Mouse (Mus musculus) cortical plate, adult 2 months (tissue): ENCODE data around the gene Traf4. TPM values are rescaled to one million over a fixed set of nuclear protein-coding genes. Genes with fewer than 3 reads are reported as not detected.

ENCODE experiments used
- H3K27ac ChIP-seq: fragments of 200-500 bp; 2 replicates; pipeline ENCODE4 v1.5.1; 2012; ENCODE audit warnings: low read length, control low read depth, inconsistent platforms; ENCODE audit not compliant: insufficient read depth
- H3K4me1 ChIP-seq: fragments of 200-500 bp; 2 replicates; pipeline ENCODE4 v1.6.1; 2011; ENCODE audit warnings: low read length; ENCODE audit not compliant: control insufficient read depth, insufficient read depth
- H3K4me3 ChIP-seq: fragments of 200-500 bp; 2 replicates; pipeline ENCODE4 v1.5.1; 2011; ENCODE audit warnings: mild to moderate bottlenecking, low read length, control low read depth; ENCODE audit not compliant: insufficient read depth
- CTCF ChIP-seq: fragments of 200-500 bp; IDR thresholded peaks from 2 replicates; pipeline ENCODE4 v1.5.1; 2011; ENCODE audit warnings: mild to moderate bottlenecking, control low read depth, low read length; ENCODE audit not compliant: insufficient read depth; ENCODE audit errors: extremely low read depth
- POLR2A ChIP-seq: fragments of 200-500 bp; IDR thresholded peaks from 2 replicates; pipeline ENCODE4 v1.6.1; 2011; ENCODE audit warnings: mild to moderate bottlenecking, low read length, control low read depth; ENCODE audit not compliant: insufficient read depth; ENCODE audit errors: extremely low read depth
- polyA plus RNA-seq: library from polyadenylated mRNA; depleted of rRNA; stranded (reverse); fragments of >200 nt; gene quantifications from 2 replicates; pipeline ENCODE4 v1.2.3, GENCODE M21; 2012; rRNA removed

Gene Traf4
- polyA plus RNA-seq, 1 experiment: 19.6 TPM

GRCm38 (mm10) chr11:78113616-78114015 lies 51.8 kb downstream of the Traf4 start:
- H3K4me1 ChIP-seq: peaks cover 10% of the 10 kb centered on the region
- H3K4me3 ChIP-seq: no peak overlapping the region
- TF ChIP-seq POLR2A (no peak), CTCF (no peak)
- H3K27ac ChIP-seq: 0 out of 2 replicates have a peak overlapping the region, but pooled peaks have one; percentile 13

Other genes with a start within 250 kb of the Traf4 start
- 97.4 and 109 TPM in 2 replicates for gene Sez6, start 234.8 kb downstream of the Traf4 start, polyA plus RNA-seq
- 37.7 and 43.2 TPM in 2 replicates for gene Phf12, start 182.8 kb downstream of the Traf4 start, polyA plus RNA-seq
- 5.7 and 7.1 TPM in 2 replicates for gene Dhrs13, start 133.3 kb downstream of the Traf4 start, polyA plus RNA-seq
- gene Flot2, start 127.7 kb downstream of the Traf4 start, polyA plus RNA-seq: 163 and 170 TPM in 2 replicates
- 26.0 and 26.1 TPM in 2 replicates for gene Eral1, start 85.2 kb downstream of the Traf4 start, polyA plus RNA-seq
- 19.1 and 19.5 TPM in 2 replicates for gene Fam222b, start 70.9 kb downstream of the Traf4 start, polyA plus RNA-seq
- gene Nek8, start 11.1 kb upstream of the Traf4 start, polyA plus RNA-seq: 5.4 and 6.2 TPM in 2 replicates
- 83.0 and 84.4 TPM in 2 replicates for gene Tlcd1, start 11.1 kb upstream of the Traf4 start, polyA plus RNA-seq
- gene Rpl23a, start 18.0 kb upstream of the Traf4 start, polyA plus RNA-seq: 1,200 and 1,274 TPM in 2 replicates
- gene Rab34, start 22.8 kb upstream of the Traf4 start, polyA plus RNA-seq: 46.6 and 56.0 TPM in 2 replicates
- gene Proca1, start 27.8 kb upstream of the Traf4 start, polyA plus RNA-seq: 6.2 TPM in 2 replicates
- 111 and 115 TPM in 2 replicates for gene Sdf2, start 80.2 kb upstream of the Traf4 start, polyA plus RNA-seq
- 39.9 and 40.1 TPM in 2 replicates for gene Supt6, start 80.4 kb upstream of the Traf4 start, polyA plus RNA-seq
- gene 2610507B11Rik, start 96.2 kb upstream of the Traf4 start, polyA plus RNA-seq: 101 and 103 TPM in 2 replicates
- gene BC030499, start 125.3 kb upstream of the Traf4 start, polyA plus RNA-seq: 31.8 and 39.1 TPM in 2 replicates
- gene Spag5, start 135.9 kb upstream of the Traf4 start, polyA plus RNA-seq: 29.6 and 35.1 TPM in 2 replicates
- 1,609 and 1,659 TPM in 2 replicates for gene Aldoc, start 157.4 kb upstream of the Traf4 start, polyA plus RNA-seq
- gene Pigs, start 162.8 kb upstream of the Traf4 start, polyA plus RNA-seq: 69.3 and 77.3 TPM in 2 replicates
- 65.3 and 68.4 TPM in 2 replicates for gene Unc119, start 177.9 kb upstream of the Traf4 start, polyA plus RNA-seq
- 0.02 TPM in 2 replicates for gene Foxn1, start 221.0 kb upstream of the Traf4 start, polyA plus RNA-seq